Mouse (Mus musculus) embryonic facial prominence, embryonic 13.5 days (tissue): ENCODE data around the gene Tmem41b. TPM values are rescaled to one million over a fixed set of nuclear protein-coding genes. Genes with fewer than 3 reads are reported as not detected.
"Not testable (repeated sequence)": the region's sequence is repeated elsewhere in the genome, so short reads cannot be mapped to it uniquely, and the experiment has no call there.

ENCODE experiments used
- ATAC-seq: fragments of 200-750 bp; cut with Nextera tagmentation; 2 replicates; pipeline ENCODE4 v1.8.0; 2017; ENCODE audit warnings: low read depth; ENCODE audit not compliant: insufficient number of reproducible peaks, insufficient read depth, low FRiP score, low TSS enrichment
- H3K27ac ChIP-seq: fragments of 300-500 bp; sonication (generic); 2 replicates; pipeline ENCODE4 v1.5.1; 2015; ENCODE audit warnings: moderate library complexity, mild to moderate bottlenecking, inconsistent platforms
- H3K27me3 ChIP-seq: fragments of 300-500 bp; sonication (generic); 2 replicates; pipeline ENCODE4 v1.6.1; 2015; ENCODE audit warnings: mild to moderate bottlenecking, inconsistent platforms
- H3K36me3 ChIP-seq: fragments of 300-500 bp; sonication (generic); 2 replicates; pipeline ENCODE4 v1.6.1; 2015; ENCODE audit warnings: mild to moderate bottlenecking, inconsistent platforms
- H3K4me1 ChIP-seq: fragments of 300-500 bp; sonication (generic); 2 replicates; pipeline ENCODE4 v1.6.1; 2015; ENCODE audit warnings: inconsistent platforms
- H3K4me2 ChIP-seq: fragments of 300-500 bp; sonication (generic); 2 replicates; pipeline ENCODE4 v1.6.1; 2015; ENCODE audit warnings: moderate library complexity, mild to moderate bottlenecking, inconsistent platforms
- H3K4me3 ChIP-seq: fragments of 300-500 bp; sonication (generic); 2 replicates; pipeline ENCODE4 v1.5.1; 2015; ENCODE audit warnings: mild to moderate bottlenecking, inconsistent platforms
- H3K9ac ChIP-seq: fragments of 300-500 bp; sonication (generic); 2 replicates; pipeline ENCODE4 v1.6.1; 2015; ENCODE audit warnings: mild to moderate bottlenecking, inconsistent platforms
- H3K9me3 ChIP-seq: fragments of 300-500 bp; sonication (generic); 2 replicates; pipeline ENCODE4 v1.6.1; 2016; ENCODE audit warnings: inconsistent platforms
- WGBS: fragments of 180-500 bp; shearing (Covaris S2); methylation state at CpG from one replicate; pipeline ENCODE4 v1.1.7; 2015; ENCODE audit warnings: mixed read lengths; 5-methylcytosine and 5-hydroxymethylcytosine counted together
- polyA plus RNA-seq: library from polyadenylated mRNA; unstranded; fragments of >200 nt; fragmentation: Nextera tagmentation; extraction: Ambion mirVana; gene quantifications from 2 replicates; pipeline ENCODE4 v1.2.1, GENCODE M21; 2015

The Tmem41b gene
- 73.4 and 74.6 TPM in 2 replicates for polyA plus RNA-seq

- Histone ChIP-seq H3K4me3 (peak within 1 kb of the TSS; percentile 56), H3K4me2 (peak within 1 kb of the TSS; percentile 79), H3K27ac (peak within 1 kb of the TSS; percentile 86), H3K9ac (peak within 1 kb of the TSS; percentile 80)
- H3K4me1 ChIP-seq, H3K27me3 ChIP-seq, ATAC-seq, H3K9me3 ChIP-seq, H3K36me3 ChIP-seq: not testable (repeated sequence)
- WGBS: 36% methylated on average over 6 of the region's 6 CpGs
Observed at GRCm38 (mm10) chr7:109986775-109987174, at the start of gene Tmem41b. Gene Tmem41b (minus strand): TSS chr7:109986929.

- no peak overlapping the region for H3K4me2 ChIP-seq
- H3K9ac ChIP-seq: no peak overlapping the region
- peaks cover 4% of the 10 kb centered on the region; the same call in 1 of the 2 replicates for H3K4me1 ChIP-seq
- WGBS: 67% methylated on average over 3 of the region's 3 CpGs
- H3K9me3 ChIP-seq: no peaks in the 10 kb centered on the region
- peaks cover 64% of the 10 kb centered on the region for H3K36me3 ChIP-seq
- no peak overlapping the region for H3K27ac ChIP-seq
- H3K27me3 ChIP-seq: no peaks in the 10 kb centered on the region
- H3K4me3 ChIP-seq: no peak overlapping the region
- ATAC-seq: no peak
Observed at GRCm38 (mm10) chr7:110030342-110030741, 43.6 kb upstream of the Tmem41b start.

- Histone ChIP-seq H3K27ac (no peak overlapping the region), H3K27me3 (no peaks in the 10 kb centered on the region), H3K36me3 (peaks cover 57% of the 10 kb centered on the region), H3K4me3 (no peak overlapping the region), H3K4me1 (no peaks in the 10 kb centered on the region), H3K9ac (no peak overlapping the region), H3K4me2 (no peak overlapping the region), H3K9me3 (no peaks in the 10 kb centered on the region)
- 73% methylated on average over 1 of the region's 1 CpGs for WGBS
- no peak for ATAC-seq
Observed at GRCm38 (mm10) chr7:110028826-110029225, 42.1 kb upstream of the Tmem41b start.

- Histone ChIP-seq H3K4me2 (no peak overlapping the region), H3K36me3 (peaks cover 36% of the 10 kb centered on the region), H3K9me3 (no peaks in the 10 kb centered on the region), H3K9ac (no peak overlapping the region), H3K27ac (no peak overlapping the region; the same call in 1 of the 2 replicates), H3K4me1 (no peaks in the 10 kb centered on the region), H3K4me3 (no peak overlapping the region), H3K27me3 (no peaks in the 10 kb centered on the region)
- ATAC-seq: no peak
- 78% methylated on average over 2 of the region's 2 CpGs for WGBS
Observed at GRCm38 (mm10) chr7:110026594-110026993, 39.9 kb upstream of the Tmem41b start.

- no peaks in the 10 kb centered on the region for H3K9me3 ChIP-seq
- no peak overlapping the region for H3K9ac ChIP-seq
- WGBS: 91% methylated on average over 1 of the region's 1 CpGs
- H3K36me3 ChIP-seq: peaks cover 12% of the 10 kb centered on the region; the same call in 1 of the 2 replicates
- H3K27ac ChIP-seq: no peak overlapping the region
- no peaks in the 10 kb centered on the region for H3K27me3 ChIP-seq
- no peak for ATAC-seq
- no peak overlapping the region for H3K4me2 ChIP-seq
- peaks cover 10% of the 10 kb centered on the region; the same call in 1 of the 2 replicates for H3K4me1 ChIP-seq
- no peak overlapping the region for H3K4me3 ChIP-seq
Observed at GRCm38 (mm10) chr7:110023553-110023952, 36.8 kb upstream of the Tmem41b start.

- H3K27ac ChIP-seq: peak overlapping the region; percentile 93
- H3K9me3 ChIP-seq: no peaks in the 10 kb centered on the region
- H3K9ac ChIP-seq: peak overlapping the region; percentile 99
- no peaks in the 10 kb centered on the region for H3K27me3 ChIP-seq
- WGBS: under 1% methylated on average over 42 of the region's 42 CpGs
- H3K4me1 ChIP-seq: peaks cover 10% of the 10 kb centered on the region; the same call in 1 of the 2 replicates
- peak overlapping the region; percentile 100 for H3K4me3 ChIP-seq
- peak overlapping the region; percentile 90 for H3K4me2 ChIP-seq
- no peaks in the 10 kb centered on the region for H3K36me3 ChIP-seq
- ATAC-seq: peak; percentile 65
Observed at GRCm38 (mm10) chr7:110018631-110019482, 32.1 kb upstream of the Tmem41b start.

GRCm38 (mm10) chr7:110018117-110018630, 31.4 kb upstream of the Tmem41b start, which contains the start of gene Ipo7:
Gene Ipo7 (plus strand): TSS chr7:110018274.
- peak; percentile 93 for ATAC-seq
- H3K27me3 ChIP-seq: no peaks in the 10 kb centered on the region

GRCm38 (mm10) chr7:110014272-110014671, 27.5 kb upstream of the Tmem41b start:
- Histone ChIP-seq H3K27me3 (no peaks in the 10 kb centered on the region), H3K4me1 (peaks cover 2% of the 10 kb centered on the region; the same call in 1 of the 2 replicates), H3K9ac (no peak overlapping the region), H3K4me2 (no peak overlapping the region), H3K9me3 (no peaks in the 10 kb centered on the region), H3K36me3 (no peaks in the 10 kb centered on the region), H3K27ac (no peak overlapping the region), H3K4me3 (no peak overlapping the region)
- 82% methylated on average over 5 of the region's 5 CpGs for WGBS
- ATAC-seq: no peak

More at GRCm38 (mm10) chr7:110018117-110018630, 31.4 kb upstream of the Tmem41b start, which contains the start of gene Ipo7:
- peak within 1 kb of the TSS; percentile 93 for H3K27ac ChIP-seq
- H3K9me3 ChIP-seq: no peaks in the 10 kb centered on the region
- no peaks in the 10 kb centered on the region for H3K36me3 ChIP-seq
- H3K4me3 ChIP-seq: peak within 1 kb of the TSS; percentile 100
- under 1% methylated on average over 48 of the region's 48 CpGs for WGBS
- peaks cover 10% of the 10 kb centered on the region; the same call in 1 of the 2 replicates for H3K4me1 ChIP-seq
- peak within 1 kb of the TSS; percentile 90 for H3K4me2 ChIP-seq
- peak within 1 kb of the TSS; percentile 99 for H3K9ac ChIP-seq

GRCm38 (mm10) chr7:110011417-110011816, 24.7 kb upstream of the Tmem41b start:
- Histone ChIP-seq H3K36me3 (no peaks in the 10 kb centered on the region), H3K4me3 (no peak overlapping the region), H3K27me3 (no peaks in the 10 kb centered on the region), H3K9ac (no peak overlapping the region), H3K27ac (no peak overlapping the region), H3K4me2 (no peak overlapping the region), H3K9me3 (no peaks in the 10 kb centered on the region), H3K4me1 (no peaks in the 10 kb centered on the region)
- no peak for ATAC-seq
- 56% methylated on average over 1 of the region's 1 CpGs for WGBS

- Histone ChIP-seq H3K9ac (no peak overlapping the region), H3K4me3 (no peak overlapping the region), H3K27ac (no peak overlapping the region), H3K9me3 (no peaks in the 10 kb centered on the region), H3K4me2 (no peak overlapping the region), H3K27me3 (no peaks in the 10 kb centered on the region), H3K4me1 (no peaks in the 10 kb centered on the region), H3K36me3 (no peaks in the 10 kb centered on the region)
- WGBS: 92% methylated on average over 6 of the region's 6 CpGs
- ATAC-seq: no peak
Observed at GRCm38 (mm10) chr7:110009084-110009483, 22.4 kb upstream of the Tmem41b start.

GRCm38 (mm10) chr7:110008513-110008912, 21.8 kb upstream of the Tmem41b start:
- H3K4me3 ChIP-seq: no peak overlapping the region
- ATAC-seq: no peak
- H3K27ac ChIP-seq: no peak overlapping the region
- 97% methylated on average over 1 of the region's 1 CpGs for WGBS
- no peak overlapping the region for H3K4me2 ChIP-seq
- H3K9me3 ChIP-seq: no peaks in the 10 kb centered on the region
- no peaks in the 10 kb centered on the region for H3K4me1 ChIP-seq
- no peak overlapping the region for H3K9ac ChIP-seq
- no peaks in the 10 kb centered on the region for H3K36me3 ChIP-seq
- H3K27me3 ChIP-seq: no peaks in the 10 kb centered on the region
